Mouse (Mus musculus) ZHBTc4 (cell line): Measurements from ENCODE around the gene Ublcp1.

Source experiments
- DNase-seq: peaks from one replicate; pipeline ENCODE4 v3.0.0-alpha.2; 2011; ENCODE audit warnings: low read depth, low spot score

Ublcp1 gene

GRCm38 (mm10) chr11:44470432-44471336, at the start of gene Ublcp1:
Gene Ublcp1 (minus strand): TSS chr11:44470498.
- peak; percentile 98 for DNase-seq

GRCm38 (mm10) chr11:44519096-44519949, 49.0 kb upstream of the Ublcp1 start:
- DNase-seq = peak; percentile 41

- peak; percentile 79 for DNase-seq
These were observed 48.2 kb upstream of the Ublcp1 start, which contains the start of gene Rnf145 for GRCm38 (mm10) chr11:44518281-44519095. Gene Rnf145 (plus strand): TSS chr11:44518964.

- DNase-seq = peak; percentile 44
These were observed 47.4 kb upstream of the Ublcp1 start for GRCm38 (mm10) chr11:44517561-44518280.

- DNase-seq = no peak
These were observed 46.1 kb upstream of the Ublcp1 start for GRCm38 (mm10) chr11:44516362-44516761.

GRCm38 (mm10) chr11:44514666-44515065, 44.4 kb upstream of the Ublcp1 start:
- DNase-seq = no peak

- DNase-seq = no peak
These were observed 42.7 kb upstream of the Ublcp1 start for GRCm38 (mm10) chr11:44513026-44513422.

GRCm38 (mm10) chr11:44512044-44513025, 42.0 kb upstream of the Ublcp1 start:
- DNase-seq = no peak

GRCm38 (mm10) chr11:44510371-44510770, 40.1 kb upstream of the Ublcp1 start:
- DNase-seq = no peak

GRCm38 (mm10) chr11:44509906-44510305, 39.6 kb upstream of the Ublcp1 start:
- no peak for DNase-seq

GRCm38 (mm10) chr11:44508876-44509275, 38.6 kb upstream of the Ublcp1 start:
- no peak for DNase-seq

GRCm38 (mm10) chr11:44504761-44505160, 34.5 kb upstream of the Ublcp1 start:
- no peak for DNase-seq

GRCm38 (mm10) chr11:44504146-44504545, 33.8 kb upstream of the Ublcp1 start:
- DNase-seq = no peak

- DNase-seq = no peak
These were observed 32.6 kb upstream of the Ublcp1 start for GRCm38 (mm10) chr11:44502931-44503330.

- DNase-seq = no peak
These were observed 31.2 kb upstream of the Ublcp1 start for GRCm38 (mm10) chr11:44501477-44501876.

- DNase-seq = no peak
These were observed 30.7 kb upstream of the Ublcp1 start for GRCm38 (mm10) chr11:44500966-44501365.

GRCm38 (mm10) chr11:44498412-44499272, 28.3 kb upstream of the Ublcp1 start:
- DNase-seq = no peak

- DNase-seq = no peak
These were observed 25.9 kb upstream of the Ublcp1 start for GRCm38 (mm10) chr11:44496217-44496616.
